Comparison of ENCODE assay signal across 9 mouse cellular contexts in the genomic region with DNA sequence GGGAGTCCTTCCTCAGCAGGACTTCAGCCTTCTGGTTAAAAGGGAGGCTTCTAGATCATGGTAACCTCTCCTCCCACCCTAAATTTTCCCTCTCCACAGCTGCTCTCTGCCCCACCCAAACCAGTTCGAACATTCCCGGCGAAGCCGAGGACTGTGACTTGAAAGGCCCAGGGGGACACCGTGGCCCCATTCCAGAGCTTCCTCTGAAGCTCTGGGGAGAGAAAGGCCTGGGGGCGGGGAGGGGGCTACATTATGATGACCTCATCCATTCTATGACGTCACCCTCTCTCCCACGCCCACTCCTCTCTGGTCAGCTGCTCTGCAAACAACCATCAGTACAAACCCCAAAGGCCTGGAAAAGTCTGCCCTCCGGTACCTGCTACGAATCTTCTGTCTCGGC. TPM values are rescaled to one million over a fixed set of nuclear protein-coding genes. Genes with fewer than 3 reads are reported as not detected.
DNase-seq lines count a peak whose midpoint lies in the region; ATAC-seq lines count a peak whose summit lies in the region.
"Had no signal": no experiment of that assay in that cellular context is flagged by ENCODE, and none has a peak within 500 bp of the region (broad histone marks: within the 10 kb centered on the region; RNA-seq: fewer than 3 reads in every experiment).

Gene Ccin, plus strand, starts transcription at position 303 of the 400 bp plus-strand sequence.

- no peak for DNase-seq in heart, postnatal 25 days (ENCODE audit: low spot score)
- DNase-seq in embryonic facial prominence, embryonic 10.5 days (ENCODE audit: low spot score), result no peak
- DNase-seq in layer of hippocampus, postnatal 14 days (ENCODE audit: low spot score in 2 of 2), result no peak
- no peak for DNase-seq in layer of hippocampus, postnatal 25 days (ENCODE audit: extremely low spot score in 1 of 2, low spot score in 1 of 2)

- peaks cover 5% of the 10 kb centered on the region; the same call in 1 of the 2 replicates for H3K27me3 ChIP-seq in heart, embryonic 12.5 days (replicated peaks)
- H3K27me3 ChIP-seq in embryonic facial prominence, embryonic 10.5 days (replicated peaks; ENCODE audit: low read depth, poor library complexity, severe bottlenecking), result peaks cover 5% of the 10 kb centered on the region; the same call in 1 of the 2 replicates
- H3K27me3 ChIP-seq in hindbrain, embryonic 16.5 days (replicated peaks; ENCODE audit: control insufficient read depth, insufficient read depth, low read length), result no peaks in the 10 kb centered on the region
- peaks cover 7% of the 10 kb centered on the region for H3K27me3 ChIP-seq in midbrain, embryonic 16.5 days (ENCODE audit: control insufficient read depth, insufficient read depth, low read depth, low read length)

- H3K9ac ChIP-seq in heart, embryonic 12.5 days, result peak within 1 kb of the TSS; percentile 72
- peak within 1 kb of the TSS; percentile 61 for H3K9ac ChIP-seq in hindbrain, embryonic 16.5 days (ENCODE audit: low read depth, low read length)
- H3K9ac ChIP-seq in midbrain, embryonic 16.5 days (ENCODE audit: low read depth, low read length), result peak within 1 kb of the TSS; percentile 66

- intact Hi-C loops in heart, postnatal 25 days (cut with DNase I), result loop anchor here (5.0 kb wide), 2 partner anchors 36 to 76 kb away; no protein-coding TSS in a partner anchor

- H3K36me3 ChIP-seq in heart, embryonic 12.5 days, result peaks cover 3% of the 10 kb centered on the region; the same call in 1 of the 2 replicates
- H3K36me3 ChIP-seq in embryonic facial prominence, embryonic 10.5 days (replicated peaks), result no peaks in the 10 kb centered on the region
- H3K36me3 ChIP-seq in hindbrain, embryonic 16.5 days (ENCODE audit: control insufficient read depth, insufficient read depth, low read length), result no peaks in the 10 kb centered on the region
- H3K36me3 ChIP-seq in midbrain, embryonic 16.5 days (ENCODE audit: control insufficient read depth, insufficient read depth, low read length), result no peaks in the 10 kb centered on the region

- H3K27ac ChIP-seq in heart, embryonic 12.5 days (ENCODE audit: poor library complexity, severe bottlenecking), result no peak within 1 kb of the TSS
- peak within 1 kb of the TSS; percentile 86 for H3K27ac ChIP-seq in embryonic facial prominence, embryonic 10.5 days (replicated peaks)
- H3K27ac ChIP-seq in hindbrain, embryonic 16.5 days (ENCODE audit: low read depth, low read length), result no peak within 1 kb of the TSS
- no peak within 1 kb of the TSS for H3K27ac ChIP-seq in midbrain, embryonic 16.5 days (ENCODE audit: low read length)

- peak within 1 kb of the TSS; percentile 75 for H3K4me2 ChIP-seq in heart, embryonic 12.5 days
- H3K4me2 ChIP-seq in hindbrain, embryonic 16.5 days (ENCODE audit: low read length), result peak within 1 kb of the TSS; percentile 78
- peak within 1 kb of the TSS; percentile 73 for H3K4me2 ChIP-seq in midbrain, embryonic 16.5 days (ENCODE audit: low read length)

- WGBS in heart, embryonic 12.5 days, result 68% methylated on average over 11 of the region's 11 CpGs
- WGBS in embryonic facial prominence, embryonic 10.5 days, result 85% methylated on average over 11 of the region's 11 CpGs
- WGBS in hindbrain, embryonic 16.5 days, result 84% methylated on average over 11 of the region's 11 CpGs
- WGBS in midbrain, embryonic 16.5 days, result 85% methylated on average over 11 of the region's 11 CpGs

- H3K9me3 ChIP-seq in heart, embryonic 12.5 days (replicated peaks), result no peaks in the 10 kb centered on the region
- no peaks in the 10 kb centered on the region for H3K9me3 ChIP-seq in embryonic facial prominence, embryonic 10.5 days
- H3K9me3 ChIP-seq in hindbrain, embryonic 16.5 days (ENCODE audit: control insufficient read depth, low read length), result no peaks in the 10 kb centered on the region
- no peaks in the 10 kb centered on the region for H3K9me3 ChIP-seq in midbrain, embryonic 16.5 days (replicated peaks; ENCODE audit: control insufficient read depth, low read length, poor library complexity, severe bottlenecking)

- ATAC-seq in heart, embryonic 12.5 days (ENCODE audit: insufficient number of reproducible peaks, low FRiP score), result no peak
- no peak for ATAC-seq in hindbrain, embryonic 16.5 days
- no peak for ATAC-seq in midbrain, embryonic 16.5 days
- ATAC-seq in megakaryocyte progenitor cell, adult 5-6 weeks (replicated peaks; ENCODE audit: poor library complexity), result no peak

- peak within 1 kb of the TSS; percentile 44 for H3K4me3 ChIP-seq in heart, embryonic 12.5 days
- peak within 1 kb of the TSS; percentile 50 for H3K4me3 ChIP-seq in embryonic facial prominence, embryonic 10.5 days
- peak within 1 kb of the TSS; percentile 39 for H3K4me3 ChIP-seq in hindbrain, embryonic 16.5 days (ENCODE audit: low read length)
- peak within 1 kb of the TSS; percentile 39 for H3K4me3 ChIP-seq in midbrain, embryonic 16.5 days (ENCODE audit: low read depth, low read length)

- H3K4me1 ChIP-seq in heart, embryonic 12.5 days (replicated peaks), result peaks cover 15% of the 10 kb centered on the region
- H3K4me1 ChIP-seq in embryonic facial prominence, embryonic 10.5 days, result peaks cover 27% of the 10 kb centered on the region
- peaks cover 13% of the 10 kb centered on the region for H3K4me1 ChIP-seq in hindbrain, embryonic 16.5 days (ENCODE audit: control insufficient read depth, insufficient read depth, low read depth, low read length)
- peaks cover 8% of the 10 kb centered on the region; the same call in 1 of the 2 replicates for H3K4me1 ChIP-seq in midbrain, embryonic 16.5 days (ENCODE audit: control insufficient read depth, insufficient read depth, low read length)

RNA-seq across cellular contexts. Expression of gene Ccin, which starts in this region (rescaled TPM):
- polyA plus RNA-seq in heart, embryonic 12.5 days (2016; fragmentation: Nextera tagmentation; extraction: Ambion mirVana), result 0.09 TPM in 1 of 2 replicates, not detected in the other
- total RNA-seq in heart, postnatal 25 days (2021), result not detected
- polyA plus RNA-seq in embryonic facial prominence, embryonic 10.5 days (2016; fragmentation: Nextera tagmentation; extraction: Ambion mirVana), result not detected in 2 replicates
- not detected in 2 replicates for polyA plus RNA-seq in hindbrain, embryonic 16.5 days (2015; fragmentation: Nextera tagmentation; extraction: Ambion mirVana)
- polyA plus RNA-seq in midbrain, embryonic 16.5 days (2015; fragmentation: Nextera tagmentation; extraction: Ambion mirVana), result not detected in 2 replicates
- not detected in 2 replicates for total RNA-seq in megakaryocyte progenitor cell, adult 5-6 weeks (2015)
- total RNA-seq in megakaryocyte progenitor cell, adult 5-6 weeks (2017), result not detected in 2 replicates
- total RNA-seq in layer of hippocampus, postnatal 14 days (2021), result not detected
- total RNA-seq in layer of hippocampus, postnatal 25 days (2021), result not detected
- polyA plus RNA-seq: inflammation-experienced regulatory T-cells, adult 6 months had no signal
